Mouse (Mus musculus): ENCODE measurements around the gene Cela3a. TPM values are rescaled to one million over a fixed set of nuclear protein-coding genes. Genes with fewer than 3 reads are reported as not detected.

Cela3a gene
- polyA plus RNA-seq, 1 experiment = not detected

DNA sequence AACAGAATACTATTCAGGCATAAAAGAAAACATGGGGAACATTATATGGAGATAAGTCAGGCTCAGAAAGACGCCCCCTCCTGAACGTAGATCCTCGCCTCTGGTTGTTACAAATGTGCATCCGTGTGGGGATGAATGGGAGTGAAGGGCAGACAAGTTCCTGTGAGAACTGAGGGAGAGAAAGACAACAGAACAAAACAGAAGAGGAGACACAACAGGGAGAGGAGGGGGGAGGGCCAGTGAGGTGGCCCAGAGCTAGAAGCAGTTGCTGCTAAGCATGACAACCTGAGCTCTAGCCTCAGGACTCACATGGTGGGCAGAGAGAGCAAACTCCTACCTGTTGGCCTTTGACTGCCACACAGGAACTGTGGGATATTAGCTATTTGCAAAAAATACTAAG, 43.5 kb downstream of the Cela3a start:
- no peak overlapping the region for H3K4me3 ChIP-seq (replicated peaks; ENCODE audit: insufficient read depth, low read depth, low read length)
- 86% methylated on average over 4 of the region's 4 CpGs for WGBS
- TF ChIP-seq POLR2A (IDR thresholded peaks at IDR 0.05; ENCODE audit: borderline replicate concordance, insufficient read depth, low read length) (no peak), CTCF (IDR thresholded peaks at IDR 0.05; ENCODE audit: borderline replicate concordance, insufficient read depth, low read depth, low read length) (no peak)
- no peak for DNase-seq
- no peaks in the 10 kb centered on the region for H3K27me3 ChIP-seq (ENCODE audit: control insufficient read depth, insufficient read depth, low read length)
- H3K27ac ChIP-seq (ENCODE audit: insufficient read depth, low read length) = no peak overlapping the region
- peaks cover 5% of the 10 kb centered on the region; the same call in 1 of the 2 replicates for H3K4me1 ChIP-seq (ENCODE audit: control insufficient read depth, insufficient read depth, low read length)

DNA sequence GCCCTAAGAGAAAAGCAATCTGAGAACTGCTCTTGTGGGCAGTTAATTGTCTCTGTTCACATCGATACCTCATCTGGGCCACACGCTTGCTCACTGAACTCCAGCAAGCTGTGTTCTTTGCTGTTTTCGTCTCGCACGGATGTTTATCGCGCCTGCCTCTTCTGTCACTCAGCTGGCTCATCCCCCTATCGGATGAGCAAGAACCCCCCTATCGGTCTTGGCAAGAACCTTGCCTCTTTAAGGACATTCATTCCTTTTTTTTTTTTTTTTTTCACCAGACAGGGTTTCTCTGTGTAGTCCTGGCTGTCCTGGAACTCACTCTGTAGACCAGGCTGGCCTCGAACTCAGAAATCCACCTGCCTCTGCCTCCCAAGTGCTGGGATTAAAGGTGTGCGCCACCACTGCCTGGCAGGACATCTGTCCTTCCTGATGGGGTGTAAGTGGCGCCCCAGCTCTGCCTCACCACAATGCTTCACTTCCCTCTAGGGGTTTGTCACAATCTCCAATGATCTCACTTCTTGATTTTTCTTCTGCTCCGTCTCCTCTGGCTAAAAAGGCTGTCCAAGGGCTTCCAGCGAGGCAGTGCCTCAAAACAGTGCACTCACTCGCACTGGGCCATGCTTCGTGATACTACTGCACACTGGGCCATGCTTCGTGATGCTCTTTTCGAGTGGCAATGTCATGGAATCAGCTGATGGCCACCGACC, 44.1 kb downstream of the Cela3a start:
- DNase-seq = no peak
- Histone ChIP-seq H3K27ac (ENCODE audit: insufficient read depth, low read length) (no peak overlapping the region), H3K27me3 (ENCODE audit: control insufficient read depth, insufficient read depth, low read length) (no peaks in the 10 kb centered on the region), H3K4me1 (ENCODE audit: control insufficient read depth, insufficient read depth, low read length) (peaks cover 5% of the 10 kb centered on the region; the same call in 1 of the 2 replicates), H3K4me3 (replicated peaks; ENCODE audit: insufficient read depth, low read depth, low read length) (no peak overlapping the region)
- WGBS = 81% methylated on average over 19 of the region's 19 CpGs
- TF ChIP-seq CTCF (IDR thresholded peaks at IDR 0.05; ENCODE audit: borderline replicate concordance, insufficient read depth, low read depth, low read length) (no peak), POLR2A (IDR thresholded peaks at IDR 0.05; ENCODE audit: borderline replicate concordance, insufficient read depth, low read length) (no peak)

DNA sequence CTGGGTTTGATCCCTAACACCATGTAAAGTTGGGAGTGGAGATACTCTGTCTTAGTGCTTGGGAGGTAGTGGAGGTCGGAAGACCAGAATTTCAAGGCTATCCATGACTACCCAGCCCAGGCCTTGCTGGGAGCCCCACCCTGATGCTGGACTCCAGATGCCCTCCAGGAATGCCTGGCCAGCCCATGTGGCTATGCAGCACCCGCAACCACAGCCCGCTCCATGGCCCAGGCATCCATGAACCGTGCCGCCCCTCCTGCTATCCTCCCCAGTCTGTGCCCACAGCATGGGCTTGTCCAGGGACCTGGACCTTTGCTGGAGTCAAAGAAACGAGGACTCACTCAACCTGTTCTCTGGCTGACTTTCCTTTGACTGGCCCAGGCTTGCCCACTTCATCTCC, 44.8 kb downstream of the Cela3a start:
- Histone ChIP-seq H3K27me3 (ENCODE audit: control insufficient read depth, insufficient read depth, low read length) (no peaks in the 10 kb centered on the region), H3K4me3 (replicated peaks; ENCODE audit: insufficient read depth, low read depth, low read length) (no peak overlapping the region), H3K27ac (ENCODE audit: insufficient read depth, low read length) (no peak overlapping the region), H3K4me1 (ENCODE audit: control insufficient read depth, insufficient read depth, low read length) (peaks cover 1% of the 10 kb centered on the region; the same call in 1 of the 2 replicates)
- TF ChIP-seq CTCF (IDR thresholded peaks at IDR 0.05; ENCODE audit: borderline replicate concordance, insufficient read depth, low read depth, low read length) (no peak), POLR2A (IDR thresholded peaks at IDR 0.05; ENCODE audit: borderline replicate concordance, insufficient read depth, low read length) (no peak)
- 82% methylated on average over 6 of the region's 6 CpGs for WGBS
- DNase-seq = no peak

DNA sequence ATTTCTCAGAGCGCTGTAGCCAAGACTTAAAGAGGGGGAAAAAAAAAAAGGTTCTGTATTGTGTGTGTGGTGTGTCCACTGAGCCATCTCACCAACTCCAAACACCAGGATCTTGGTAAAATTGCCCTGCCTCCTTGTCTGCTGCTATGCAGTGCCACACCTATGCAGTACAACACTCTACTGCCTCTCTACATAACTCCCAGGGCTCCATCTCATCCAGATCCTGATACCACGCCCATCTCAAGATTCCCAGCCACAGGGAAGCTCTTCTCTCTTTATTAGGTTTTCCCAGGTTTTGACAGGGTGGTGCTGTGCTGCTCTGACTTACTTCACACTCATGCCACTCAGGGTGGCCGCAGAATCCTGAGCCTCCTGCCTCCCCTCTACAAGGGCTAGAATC, 48.6 kb downstream of the Cela3a start:
- TF ChIP-seq POLR2A (IDR thresholded peaks at IDR 0.05; ENCODE audit: borderline replicate concordance, insufficient read depth, low read length) (no peak), CTCF (IDR thresholded peaks at IDR 0.05; ENCODE audit: borderline replicate concordance, insufficient read depth, low read depth, low read length) (no peak)
- H3K4me3 ChIP-seq (replicated peaks; ENCODE audit: insufficient read depth, low read depth, low read length) = no peak overlapping the region
- no peak overlapping the region for H3K27ac ChIP-seq (ENCODE audit: insufficient read depth, low read length)
- no peaks in the 10 kb centered on the region for H3K27me3 ChIP-seq (ENCODE audit: control insufficient read depth, insufficient read depth, low read length)
- DNase-seq = no peak
- H3K4me1 ChIP-seq (ENCODE audit: control insufficient read depth, insufficient read depth, low read length) = no peaks in the 10 kb centered on the region
- 69% methylated on average over 3 of the region's 3 CpGs for WGBS

DNA sequence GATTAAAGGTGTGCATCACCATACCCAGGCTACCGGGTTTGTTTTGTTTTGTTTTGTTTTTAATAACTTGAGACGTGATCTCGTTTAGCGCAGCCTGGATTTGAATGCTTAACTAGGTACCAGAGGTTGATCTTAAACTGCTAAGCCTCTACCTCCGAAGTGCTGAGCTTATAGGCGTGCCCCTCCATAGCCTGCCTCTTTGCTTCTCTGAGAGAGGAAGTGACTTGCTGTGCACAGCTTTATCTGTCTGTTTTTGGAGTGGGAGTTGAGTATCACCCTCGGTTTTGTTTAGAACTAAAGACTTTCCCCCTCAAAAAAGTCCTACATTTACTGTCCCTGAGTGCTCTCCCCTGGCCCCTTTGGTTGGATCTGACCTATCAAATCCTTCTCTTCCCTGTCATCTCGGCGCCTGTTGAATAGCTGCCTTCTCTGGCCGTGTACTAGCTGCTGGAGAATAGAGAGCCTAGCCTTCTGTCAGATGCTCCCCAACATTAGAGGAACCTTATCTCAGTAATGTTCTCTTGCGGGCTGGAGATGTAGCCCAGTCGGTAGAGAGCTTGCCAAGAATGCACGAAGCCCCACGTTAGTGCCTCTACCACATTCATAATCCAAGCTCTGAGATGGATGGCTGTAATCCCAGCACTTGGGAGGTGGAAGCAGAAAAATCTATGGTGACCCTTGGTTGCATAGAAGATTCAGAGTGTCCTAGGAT, 51.1 kb downstream of the Cela3a start:
- H3K4me3 ChIP-seq (replicated peaks; ENCODE audit: insufficient read depth, low read depth, low read length) = no peak overlapping the region
- no peak for DNase-seq
- H3K27me3 ChIP-seq (ENCODE audit: control insufficient read depth, insufficient read depth, low read length) = no peaks in the 10 kb centered on the region
- no peak overlapping the region for H3K27ac ChIP-seq (ENCODE audit: insufficient read depth, low read length)
- 60% methylated on average over 14 of the region's 14 CpGs for WGBS
- H3K4me1 ChIP-seq (ENCODE audit: control insufficient read depth, insufficient read depth, low read length) = no peaks in the 10 kb centered on the region; the same call in 1 of the 2 replicates
- no peak for TF ChIP-seq POLR2A (IDR thresholded peaks at IDR 0.05; ENCODE audit: borderline replicate concordance, insufficient read depth, low read length)
- TF ChIP-seq CTCF (IDR thresholded peaks at IDR 0.05; ENCODE audit: borderline replicate concordance, insufficient read depth, low read depth, low read length) = no peak

- Histone ChIP-seq H3K4me1 (ENCODE audit: control insufficient read depth, insufficient read depth, low read length) (peaks cover 4% of the 10 kb centered on the region; the same call in 1 of the 2 replicates), H3K27ac (ENCODE audit: insufficient read depth, low read length) (peak within 1 kb of the TSS; percentile 79), H3K4me3 (replicated peaks; ENCODE audit: insufficient read depth, low read depth, low read length) (peak within 1 kb of the TSS; percentile 58), H3K27me3 (ENCODE audit: control insufficient read depth, insufficient read depth, low read length) (no peaks in the 10 kb centered on the region)
- TF ChIP-seq POLR2A (IDR thresholded peaks at IDR 0.05; ENCODE audit: borderline replicate concordance, insufficient read depth, low read length) (peak; percentile 86), CTCF (IDR thresholded peaks at IDR 0.05; ENCODE audit: borderline replicate concordance, insufficient read depth, low read depth, low read length) (no peak)
- under 1% methylated on average over 43 of the region's 44 CpGs for WGBS
- peak; percentile 98 to 99 for DNase-seq
Measured at GRCm38 (mm10) chr4:137357517-137358254, 51.9 kb downstream of the Cela3a start, which contains the start of gene Cdc42. Gene Cdc42, minus strand, starts transcription at chr4:137357720.

- Histone ChIP-seq H3K4me3 (replicated peaks; ENCODE audit: insufficient read depth, low read depth, low read length) (peak overlapping the region; percentile 58), H3K27me3 (ENCODE audit: control insufficient read depth, insufficient read depth, low read length) (no peaks in the 10 kb centered on the region), H3K27ac (ENCODE audit: insufficient read depth, low read length) (peak overlapping the region; percentile 79), H3K4me1 (ENCODE audit: control insufficient read depth, insufficient read depth, low read length) (peaks cover 5% of the 10 kb centered on the region; the same call in 1 of the 2 replicates)
- TF ChIP-seq POLR2A (IDR thresholded peaks at IDR 0.05; ENCODE audit: borderline replicate concordance, insufficient read depth, low read length) (no peak), CTCF (IDR thresholded peaks at IDR 0.05; ENCODE audit: borderline replicate concordance, insufficient read depth, low read depth, low read length) (no peak)
- WGBS = under 1% methylated on average over 30 of the region's 90 CpGs
- DNase-seq = peak; percentile 79
Measured at GRCm38 (mm10) chr4:137356674-137357510, 52.7 kb downstream of the Cela3a start.

Other genes with a start within 250 kb of the Cela3a start
- 1.7 and 2.1 TPM in 2 replicates for gene Wnt4, start 132.3 kb downstream of the Cela3a start, polyA plus RNA-seq (2012; rRNA removed)
- 375 and 390 TPM in 2 replicates for gene Cdc42, start 52.1 kb downstream of the Cela3a start, polyA plus RNA-seq (2012; rRNA removed)
- gene Cela3b, start 20.7 kb upstream of the Cela3a start, polyA plus RNA-seq (2012; rRNA removed) = not detected in 2 replicates
- not detected in 2 replicates for gene 1700013G24Rik, start 43.5 kb upstream of the Cela3a start, polyA plus RNA-seq (2012; rRNA removed)
- gene Hspg2, start 59.0 kb upstream of the Cela3a start, polyA plus RNA-seq (2012; rRNA removed) = 2.8 and 3.1 TPM in 2 replicates
- gene Ldlrad2, start 164.8 kb upstream of the Cela3a start, polyA plus RNA-seq (2012; rRNA removed) = not detected in 2 replicates
- gene Usp48, start 184.0 kb upstream of the Cela3a start, polyA plus RNA-seq (2012; rRNA removed) = 162 and 169 TPM in 2 replicates